Mouse (Mus musculus): ENCODE data around the gene Pard6a.

GRCm38 (mm10) chr8:105697196-105697780, 3.7 kb upstream of the Pard6a start:
- no peak for TF ChIP-seq CTCF (IDR thresholded peaks at IDR 0.05; ENCODE audit: low read depth)
- no peak for TF ChIP-seq EP300 (IDR thresholded peaks at IDR 0.05; ENCODE audit: low read depth)

Measured in heart, postnatal 0 days (tissue).